17 mouse cellular contexts compared by ENCODE assay signal in the genomic region with DNA sequence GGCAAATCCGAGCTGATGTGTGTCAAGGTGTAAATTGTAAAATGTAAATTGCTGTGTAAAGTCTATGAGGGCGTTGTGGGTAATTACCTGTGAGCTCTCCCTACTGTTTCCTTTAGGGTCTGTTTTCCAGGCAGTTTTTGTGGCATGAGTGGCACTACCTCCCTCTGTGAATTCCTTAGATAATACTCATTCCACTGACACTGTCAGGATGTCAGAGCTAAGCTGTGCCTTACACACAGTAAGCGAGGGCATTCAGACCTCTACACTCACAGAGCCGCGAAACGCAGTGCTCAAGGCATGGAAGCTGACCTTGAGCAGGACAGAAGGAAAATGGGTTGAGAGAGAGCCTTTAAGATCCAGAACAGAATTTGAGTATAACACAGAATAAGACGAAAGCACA.
"Had no signal": no experiment of that assay in that cellular context is flagged by ENCODE, and none has a peak within 500 bp of the region (broad histone marks: within the 10 kb centered on the region; RNA-seq: fewer than 3 reads in every experiment).

No protein-coding gene starts in this region.

- H3K4me2 ChIP-seq: lung, embryonic 15.5 days; midbrain, embryonic 11.5 days; neural tube, embryonic 12.5 days; stomach, embryonic 15.5 days had no signal

- H3K9me3 ChIP-seq: lung, embryonic 15.5 days; neural tube, embryonic 12.5 days; stomach, embryonic 15.5 days had no signal

- H3K27me3 ChIP-seq: lung, embryonic 15.5 days; neural tube, embryonic 12.5 days; stomach, embryonic 15.5 days had no signal

- H3K4me1 ChIP-seq: lung, embryonic 15.5 days; megakaryocyte, embryonic 14.5 days; neural tube, embryonic 12.5 days; stomach, embryonic 15.5 days had no signal

- DNase-seq: liver, postnatal 0 days; lung, adult 2 months; lung, postnatal 14 days; lung, postnatal 36 days; midbrain, embryonic 14.5 days; right cerebral cortex, postnatal 14 days; thymus, adult 2 months; thymus, postnatal 25 days; thymus, postnatal 4 days had no signal

- H3K4me3 ChIP-seq: lung, embryonic 15.5 days; neural tube, embryonic 12.5 days; stomach, embryonic 15.5 days had no signal

- H3K9ac ChIP-seq: liver, postnatal 0 days; lung, embryonic 15.5 days; neural tube, embryonic 12.5 days; stomach, embryonic 15.5 days had no signal

- ATAC-seq: liver, postnatal 0 days; lung, postnatal 0 days had no signal

- H3K27ac ChIP-seq: lung, embryonic 15.5 days; macrophage; neural tube, embryonic 12.5 days; stomach, embryonic 15.5 days; stomach, postnatal 0 days had no signal

- H3K36me3 ChIP-seq: lung, embryonic 15.5 days; neural tube, embryonic 12.5 days; stomach, embryonic 15.5 days had no signal
